Mouse (Mus musculus) heart, postnatal 0 days (tissue): ENCODE results near the gene Nova2. TPM values are rescaled to one million over a fixed set of nuclear protein-coding genes. Genes with fewer than 3 reads are reported as not detected.

Experiments
- ATAC-seq: fragments of 200-750 bp; cut with Nextera tagmentation; 2 replicates; pipeline ENCODE4 v1.8.0; 2017; ENCODE audit warnings: low read depth, moderate number of reproducible peaks, moderate library complexity; ENCODE audit not compliant: insufficient read depth
- DNase-seq: peaks from one replicate; pipeline ENCODE4 v3.0.0-alpha.2; 2016; ENCODE audit warnings: low spot score
- H3K27ac ChIP-seq: fragments of 300-500 bp; sonication (generic); 2 replicates; pipeline ENCODE4 v1.5.1; 2014; ENCODE audit warnings: low read depth, mild to moderate bottlenecking
- H3K27me3 ChIP-seq: fragments of 300-500 bp; sonication (generic); 2 replicates; pipeline ENCODE4 v1.6.1; 2014; ENCODE audit warnings: low read length, mixed read lengths; ENCODE audit not compliant: control insufficient read depth, insufficient read depth
- H3K36me3 ChIP-seq: fragments of 300-500 bp; sonication (generic); replicated peaks from 2 replicates; pipeline ENCODE4 v1.6.1; 2014; ENCODE audit warnings: low read length, mixed read lengths; ENCODE audit not compliant: control insufficient read depth, insufficient read depth
- H3K4me1 ChIP-seq: fragments of 300-500 bp; sonication (generic); 2 replicates; pipeline ENCODE4 v1.6.1; 2014; ENCODE audit warnings: antibody characterized with exemption; ENCODE audit not compliant: control insufficient read depth, insufficient read depth
- H3K4me2 ChIP-seq: fragments of 300-500 bp; sonication (generic); 2 replicates; pipeline ENCODE4 v1.6.1; 2014; ENCODE audit warnings: low read depth, mild to moderate bottlenecking, low read length, moderate library complexity
- H3K4me3 ChIP-seq: fragments of 300-500 bp; sonication (generic); 2 replicates; pipeline ENCODE4 v1.5.1; 2014; ENCODE audit warnings: low read depth, low read length
- H3K9ac ChIP-seq: fragments of 300-500 bp; sonication (generic); replicated peaks from 2 replicates; pipeline ENCODE4 v1.6.1; 2014; ENCODE audit warnings: low read depth, low read length, mixed read lengths
- H3K9me3 ChIP-seq: fragments of 300-500 bp; sonication (generic); replicated peaks from 2 replicates; pipeline ENCODE4 v1.6.1; 2016; ENCODE audit warnings: low read length; ENCODE audit not compliant: control insufficient read depth
- CTCF ChIP-seq: IDR thresholded peaks from 2 replicates; pipeline ENCODE4 v1.5.1; 2016; ENCODE audit warnings: antibody characterized with exemption, control low read depth, low read depth
- EP300 ChIP-seq: IDR thresholded peaks from 2 replicates; pipeline ENCODE4 v1.6.1; 2016; ENCODE audit warnings: antibody characterized with exemption, low read depth
- WGBS: fragments of 180-500 bp; shearing (Covaris S2); extraction: QIAGEN DNeasy Blood & Tissue Kit; methylation state at CpG from one replicate; pipeline ENCODE4 v1.1.7; 2014; 5-methylcytosine and 5-hydroxymethylcytosine counted together
- polyA plus RNA-seq: library from polyadenylated mRNA; unstranded; fragments of >200 nt; fragmentation: Nextera tagmentation; extraction: Ambion mirVana; gene quantifications from 2 replicates; pipeline ENCODE4 v1.2.1, GENCODE M21; 2015
- total RNA-seq: library from RNA; depleted of rRNA; stranded (reverse); fragments of >200 nt; gene quantifications from 2 replicates; pipeline ENCODE4 v1.2.3, GENCODE M21; 2014; ENCODE audit warnings: low replicate concordance; rRNA removed

Gene Nova2
- total and polyA plus RNA-seq, 2 experiments from 2014 or later: 0.41 to 0.61 TPM

- Histone ChIP-seq H3K9ac (peak overlapping the region; percentile 56; the same call in 1 of the 2 replicates), H3K27me3 (no peaks in the 10 kb centered on the region), H3K4me2 (no peak overlapping the region), H3K4me3 (no peak overlapping the region), H3K9me3 (no peaks in the 10 kb centered on the region), H3K36me3 (no peaks in the 10 kb centered on the region), H3K27ac (no peak overlapping the region), H3K4me1 (0 out of 2 replicates have a peak, but pooled peaks cover 6% of the 10 kb centered on the region)
- TF ChIP-seq CTCF: no peak
- no peak for TF ChIP-seq EP300
- DNase-seq: no peak
- 36% methylated on average over 2 of the region's 2 CpGs for WGBS
- no peak for ATAC-seq
Measured at GRCm38 (mm10) chr7:19012882-19013281, 87.2 kb downstream of the Nova2 start.

- Histone ChIP-seq H3K27me3 (0 out of 2 replicates have a peak, but pooled peaks cover 6% of the 10 kb centered on the region), H3K4me3 (no peak overlapping the region), H3K4me2 (no peak overlapping the region), H3K4me1 (0 out of 2 replicates have a peak, but pooled peaks cover 6% of the 10 kb centered on the region), H3K27ac (no peak overlapping the region), H3K9ac (no peak overlapping the region), H3K9me3 (no peaks in the 10 kb centered on the region), H3K36me3 (no peaks in the 10 kb centered on the region)
- TF ChIP-seq CTCF (no peak), EP300 (no peak)
- ATAC-seq (no peak), DNase-seq (no peak)
- WGBS: 54% methylated on average over 15 of the region's 15 CpGs
Measured at GRCm38 (mm10) chr7:19014452-19014851, 88.8 kb downstream of the Nova2 start.

Other genes with a start within 250 kb of the Nova2 start
- gene Psg20, start 239.7 kb upstream of the Nova2 start, total RNA-seq: not detected in 2 replicates
- gene Psg20, start 239.7 kb upstream of the Nova2 start, polyA plus RNA-seq: not detected in 2 replicates
- not detected in 2 replicates for gene Psg22, start 207.8 kb upstream of the Nova2 start, total RNA-seq
- gene Psg22, start 207.8 kb upstream of the Nova2 start, polyA plus RNA-seq: 0.05 TPM in 1 of 2 replicates, not detected in the other
- gene Psg19, start 127.4 kb upstream of the Nova2 start, total RNA-seq: not detected in 2 replicates
- not detected in 2 replicates for gene Psg19, start 127.4 kb upstream of the Nova2 start, polyA plus RNA-seq
- not detected in 2 replicates for gene Psg17, start 104.3 kb upstream of the Nova2 start, total RNA-seq
- not detected in 2 replicates for gene Psg17, start 104.3 kb upstream of the Nova2 start, polyA plus RNA-seq
- 0.34 and 3.0 TPM in 2 replicates for gene Mill2, start 85.9 kb upstream of the Nova2 start, total RNA-seq
- 0.86 and 1.2 TPM in 2 replicates for gene Mill2, start 85.9 kb upstream of the Nova2 start, polyA plus RNA-seq
- gene Pglyrp1, start 54.6 kb upstream of the Nova2 start, total RNA-seq: 1.4 TPM in 1 of 2 replicates, not detected in the other
- gene Pglyrp1, start 54.6 kb upstream of the Nova2 start, polyA plus RNA-seq: 1.8 and 6.9 TPM in 2 replicates
- gene Ccdc61, start 15.5 kb upstream of the Nova2 start, total RNA-seq: 26.9 and 30.9 TPM in 2 replicates
- 12.7 and 15.5 TPM in 2 replicates for gene Ccdc61, start 15.5 kb upstream of the Nova2 start, polyA plus RNA-seq
- gene Nanos2, start 61.5 kb downstream of the Nova2 start, total RNA-seq: not detected in 2 replicates
- gene Nanos2, start 61.5 kb downstream of the Nova2 start, polyA plus RNA-seq: not detected in 2 replicates
- 0.08 and 0.34 TPM in 2 replicates for gene Mypop, start 65.4 kb downstream of the Nova2 start, total RNA-seq
- 0.79 and 1.2 TPM in 2 replicates for gene Mypop, start 65.4 kb downstream of the Nova2 start, polyA plus RNA-seq
- 50.0 and 51.3 TPM in 2 replicates for gene Irf2bp1, start 78.2 kb downstream of the Nova2 start, total RNA-seq
- gene Irf2bp1, start 78.2 kb downstream of the Nova2 start, polyA plus RNA-seq: 7.1 and 7.3 TPM in 2 replicates
- gene Foxa3, start 97.7 kb downstream of the Nova2 start, total RNA-seq: not detected in 2 replicates
- gene Foxa3, start 97.7 kb downstream of the Nova2 start, polyA plus RNA-seq: 0.11 TPM in 1 of 2 replicates, not detected in the other
- 68.8 and 72.0 TPM in 2 replicates for gene Sympk, start 98.5 kb downstream of the Nova2 start, total RNA-seq
- gene Sympk, start 98.5 kb downstream of the Nova2 start, polyA plus RNA-seq: 14.6 and 16.7 TPM in 2 replicates
- gene Rsph6a, start 128.8 kb downstream of the Nova2 start, total RNA-seq: not detected in 2 replicates
- not detected in 2 replicates for gene Rsph6a, start 128.8 kb downstream of the Nova2 start, polyA plus RNA-seq
- 71.6 and 76.4 TPM in 2 replicates for gene Dmwd, start 150.3 kb downstream of the Nova2 start, total RNA-seq
- gene Dmwd, start 150.3 kb downstream of the Nova2 start, polyA plus RNA-seq: 10.6 and 10.9 TPM in 2 replicates
- 184 and 253 TPM in 2 replicates for gene Dmpk, start 158.0 kb downstream of the Nova2 start, total RNA-seq
- gene Dmpk, start 158.0 kb downstream of the Nova2 start, polyA plus RNA-seq: 97.0 and 98.5 TPM in 2 replicates
- gene Six5, start 168.7 kb downstream of the Nova2 start, total RNA-seq: 19.0 and 21.0 TPM in 2 replicates
- 3.8 and 4.0 TPM in 2 replicates for gene Six5, start 168.7 kb downstream of the Nova2 start, polyA plus RNA-seq
- gene Gm4969, start 192.5 kb downstream of the Nova2 start, total RNA-seq: 0.19 and 0.69 TPM in 2 replicates
- gene Gm4969, start 192.5 kb downstream of the Nova2 start, polyA plus RNA-seq: 0.21 and 0.38 TPM in 2 replicates
- 13.1 and 13.2 TPM in 2 replicates for gene Fbxo46, start 194.0 kb downstream of the Nova2 start, total RNA-seq
- gene Fbxo46, start 194.0 kb downstream of the Nova2 start, polyA plus RNA-seq: 4.9 and 6.2 TPM in 2 replicates
- 4.4 and 4.9 TPM in 2 replicates for gene Qpctl, start 223.4 kb downstream of the Nova2 start, total RNA-seq
- gene Qpctl, start 223.4 kb downstream of the Nova2 start, polyA plus RNA-seq: 7.3 and 7.9 TPM in 2 replicates
- 43.5 and 45.6 TPM in 2 replicates for gene Snrpd2, start 223.8 kb downstream of the Nova2 start, total RNA-seq
- 84.9 and 89.8 TPM in 2 replicates for gene Snrpd2, start 223.8 kb downstream of the Nova2 start, polyA plus RNA-seq
- gene Gipr, start 240.2 kb downstream of the Nova2 start, total RNA-seq: 24.9 and 27.6 TPM in 2 replicates
- gene Gipr, start 240.2 kb downstream of the Nova2 start, polyA plus RNA-seq: 5.4 and 7.0 TPM in 2 replicates